Mouse (Mus musculus): Measurements from ENCODE around the gene Eif2b4.

The Eif2b4 gene

GRCm38 (mm10) chr5:31153516-31154151 lies 39.6 kb downstream of the Eif2b4 start:
- DNase-seq = no peak

GRCm38 (mm10) chr5:31151746-31152145 lies 41.5 kb downstream of the Eif2b4 start:
- DNase-seq = no peak

- no peak for DNase-seq
Observed at GRCm38 (mm10) chr5:31149781-31150180, 43.4 kb downstream of the Eif2b4 start.

- DNase-seq = peak; percentile 27
Observed at GRCm38 (mm10) chr5:31138968-31139425, 54.2 kb downstream of the Eif2b4 start.

GRCm38 (mm10) chr5:31138241-31138967 lies 54.8 kb downstream of the Eif2b4 start, which contains the start of gene Ucn:
Ucn (minus strand) TSS chr5:31138829.
- no peak for DNase-seq

GRCm38 (mm10) chr5:31137658-31138057 lies 55.6 kb downstream of the Eif2b4 start:
- no peak for DNase-seq
